Mouse (Mus musculus): ENCODE data around the gene Cpeb4.

DNA sequence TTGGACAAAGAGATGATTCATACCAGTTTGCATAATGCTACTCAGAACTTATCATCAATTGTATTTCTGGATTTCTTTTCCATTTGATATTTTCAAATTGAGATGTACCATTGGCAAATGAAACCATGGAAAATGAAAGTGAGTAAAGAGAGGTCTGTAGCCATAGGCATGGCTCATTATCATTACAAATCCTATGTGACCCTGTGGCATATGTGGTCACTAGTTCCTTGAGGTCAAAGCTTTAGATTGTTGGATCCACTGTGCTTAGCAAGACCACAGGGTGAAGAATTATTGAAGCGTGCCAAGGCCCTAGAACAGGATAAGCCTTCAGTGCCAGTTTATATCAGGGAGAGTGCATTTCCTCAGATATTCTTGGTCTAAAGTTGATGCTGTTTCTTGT, 45.8 kb downstream of the Cpeb4 start:
- TF ChIP-seq CTCF (IDR thresholded peaks at IDR 0.05; ENCODE audit: borderline replicate concordance, insufficient read depth, low read depth, low read length) (no peak), POLR2A (IDR thresholded peaks at IDR 0.05; ENCODE audit: borderline replicate concordance, insufficient read depth, low read length) (no peak)
